Mouse (Mus musculus) lung, embryonic 14.5 days (tissue): ENCODE data around the gene Szrd1. TPM values are rescaled to one million over a fixed set of nuclear protein-coding genes. Genes with fewer than 3 reads are reported as not detected.

Source experiments
- ATAC-seq: fragments of 200-750 bp; cut with Nextera tagmentation; 2 replicates; pipeline ENCODE4 v1.8.0; 2017; ENCODE audit warnings: mild to moderate bottlenecking, moderate TSS enrichment, moderate library complexity; ENCODE audit not compliant: insufficient read depth
- DNase-seq: peaks from one replicate; pipeline ENCODE4 v3.0.0-alpha.2; 2015
- H3K27ac ChIP-seq: fragments of 300-500 bp; sonication (generic); 2 replicates; pipeline ENCODE4 v1.5.1; 2014; ENCODE audit warnings: low read depth, mild to moderate bottlenecking, moderate library complexity
- H3K27me3 ChIP-seq: fragments of 300-500 bp; sonication (generic); 2 replicates; pipeline ENCODE4 v1.6.1; 2014; ENCODE audit warnings: low read length, control low read depth; ENCODE audit not compliant: insufficient read depth
- H3K36me3 ChIP-seq: fragments of 300-500 bp; sonication (generic); 2 replicates; pipeline ENCODE4 v1.6.1; 2014; ENCODE audit warnings: control low read depth; ENCODE audit not compliant: insufficient read depth
- H3K4me1 ChIP-seq: fragments of 300-500 bp; sonication (generic); 2 replicates; pipeline ENCODE4 v1.6.1; 2014; ENCODE audit warnings: antibody characterized with exemption, control low read depth; ENCODE audit not compliant: insufficient read depth
- H3K4me2 ChIP-seq: fragments of 300-500 bp; sonication (generic); 2 replicates; pipeline ENCODE4 v1.6.1; 2014; ENCODE audit warnings: mild to moderate bottlenecking
- H3K4me3 ChIP-seq: fragments of 300-500 bp; sonication (generic); 2 replicates; pipeline ENCODE4 v1.5.1; 2014; ENCODE audit warnings: low read depth, low read length
- H3K9ac ChIP-seq: fragments of 300-500 bp; sonication (generic); 2 replicates; pipeline ENCODE4 v1.6.1; 2014
- H3K9me3 ChIP-seq: fragments of 300-500 bp; sonication (generic); 2 replicates; pipeline ENCODE4 v1.6.1; 2016; ENCODE audit warnings: low read depth, low read length, control low read depth
- CTCF ChIP-seq: IDR thresholded peaks from 2 replicates; pipeline ENCODE4 v1.5.1; 2016; ENCODE audit warnings: antibody characterized with exemption, low read depth
- WGBS: fragments of 180-500 bp; shearing (Covaris S2); extraction: QIAGEN DNeasy Blood & Tissue Kit; methylation state at CpG from one replicate; pipeline ENCODE4 v1.1.7; 2014; 5-methylcytosine and 5-hydroxymethylcytosine counted together
- polyA plus RNA-seq: library from polyadenylated mRNA; unstranded; fragments of >200 nt; fragmentation: Nextera tagmentation; extraction: Ambion mirVana; gene quantifications from 2 replicates; pipeline ENCODE4 v1.2.1, GENCODE M21; 2014

The Szrd1 gene
- polyA plus RNA-seq, 1 experiment from 2014 or later: 29.8 TPM

DNA sequence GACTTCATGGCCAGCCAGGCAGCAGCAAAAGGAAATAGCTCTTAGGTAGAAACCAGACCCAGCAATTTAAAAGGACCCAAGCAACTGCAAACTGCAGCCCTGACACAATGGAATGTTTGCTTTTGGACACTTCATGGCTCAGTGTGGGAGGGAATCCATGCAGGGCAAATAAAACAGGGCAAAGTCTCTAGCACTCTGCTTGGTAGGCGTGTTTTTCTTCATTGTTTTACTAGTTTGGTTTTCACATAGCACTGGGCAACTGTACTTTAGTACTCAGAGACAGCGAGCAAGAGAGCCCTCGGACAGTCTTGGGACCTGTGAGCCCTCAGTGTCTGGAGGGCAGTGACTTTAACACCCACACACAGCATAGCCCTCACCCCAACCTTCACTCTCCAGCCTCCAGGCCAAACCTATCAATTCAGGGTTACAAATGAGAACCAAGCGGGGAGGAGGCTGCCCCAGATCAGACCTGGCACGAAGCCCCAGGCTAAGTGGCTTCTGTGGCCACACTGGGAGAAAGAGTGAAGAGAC, 8.0 kb downstream of the Szrd1 start:
- H3K9me3 ChIP-seq: no peaks in the 10 kb centered on the region
- H3K4me1 ChIP-seq: peaks cover 42% of the 10 kb centered on the region
- ATAC-seq (peak; percentile 81), DNase-seq (peak; percentile 72)
- no peak overlapping the region for H3K4me3 ChIP-seq
- H3K27ac ChIP-seq: peak overlapping the region; percentile 97
- WGBS: 30% methylated on average over 5 of the region's 5 CpGs
- H3K9ac ChIP-seq: no peak overlapping the region
- H3K27me3 ChIP-seq: no peaks in the 10 kb centered on the region
- H3K36me3 ChIP-seq: peaks cover 22% of the 10 kb centered on the region
- TF ChIP-seq CTCF: no peak
- peak overlapping the region; percentile 38 for H3K4me2 ChIP-seq

DNA sequence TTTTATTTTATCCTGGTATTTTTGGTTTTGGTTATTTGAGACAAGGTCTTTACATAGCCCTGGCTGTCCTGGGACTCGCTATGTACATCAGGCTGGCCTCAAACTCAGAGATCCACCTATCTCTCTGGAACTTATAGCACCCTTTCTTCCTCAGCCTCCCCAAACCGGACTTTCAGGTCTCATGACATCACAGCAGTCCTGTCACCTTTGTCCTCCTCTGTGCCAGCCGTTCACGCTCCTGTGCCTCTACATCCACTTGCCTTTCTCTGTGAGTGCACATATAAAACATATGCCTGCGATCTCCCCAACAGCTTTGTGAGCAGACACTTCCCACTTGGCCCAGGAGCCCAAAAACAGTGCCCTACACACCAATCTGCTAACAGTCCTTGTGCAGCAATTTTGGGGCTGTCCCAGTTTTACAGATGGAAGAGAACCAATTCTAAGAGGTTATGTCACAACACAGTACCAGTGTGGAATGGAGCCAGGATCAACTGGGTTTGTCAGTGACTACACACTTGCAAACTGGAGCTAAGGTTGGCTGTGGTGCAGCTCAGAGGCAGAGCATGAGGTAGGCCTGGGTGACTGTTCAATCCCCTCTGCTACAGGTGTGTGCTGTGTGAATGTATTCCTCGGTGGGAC, 8.8 kb downstream of the Szrd1 start:
- Histone ChIP-seq H3K9me3 (no peaks in the 10 kb centered on the region), H3K27me3 (no peaks in the 10 kb centered on the region), H3K27ac (peak overlapping the region; percentile 97), H3K9ac (peak overlapping the region; percentile 14), H3K4me2 (peak overlapping the region; percentile 38; the same call in 1 of the 2 replicates), H3K36me3 (peaks cover 17% of the 10 kb centered on the region), H3K4me3 (no peak overlapping the region), H3K4me1 (peaks cover 36% of the 10 kb centered on the region)
- TF ChIP-seq CTCF: no peak
- DNase-seq (no peak), ATAC-seq (peak; percentile 24; the same call in 1 of the 2 replicates)
- whole genome bisulfite sequencing: 57% methylated on average over 6 of the region's 6 CpGs

DNA sequence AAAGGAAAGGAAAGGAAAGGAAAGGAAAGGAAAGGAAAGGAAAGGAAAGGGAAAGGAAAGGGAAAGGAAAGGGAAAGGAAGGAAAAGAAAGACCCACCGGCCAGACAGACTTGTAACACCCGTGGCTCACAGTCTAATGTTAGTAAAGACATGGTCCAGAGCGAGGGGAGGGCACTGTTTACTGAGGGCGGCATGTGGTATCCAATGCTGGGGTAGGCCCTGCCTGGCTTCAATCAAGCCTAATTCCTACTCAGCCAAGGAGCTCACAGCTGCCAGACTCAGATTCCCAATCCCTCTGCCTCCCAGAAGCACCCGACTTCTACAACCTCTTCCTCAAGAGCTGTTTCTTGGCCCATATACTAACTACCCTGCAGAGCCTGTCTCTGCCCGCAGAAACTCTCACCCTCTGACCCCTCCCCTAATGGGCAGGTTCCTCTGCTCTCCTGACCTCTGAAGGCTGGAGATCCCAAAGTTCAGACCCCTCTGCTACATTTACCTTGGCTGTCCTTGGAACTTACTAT, 10.3 kb downstream of the Szrd1 start:
- H3K4me2 ChIP-seq: no peak overlapping the region
- H3K27ac ChIP-seq: peak overlapping the region; percentile 69
- ATAC-seq (no peak), DNase-seq (peak; percentile 43)
- H3K27me3 ChIP-seq: no peaks in the 10 kb centered on the region
- no peak overlapping the region for H3K4me3 ChIP-seq
- TF ChIP-seq CTCF: no peak
- H3K4me1 ChIP-seq: peaks cover 26% of the 10 kb centered on the region
- H3K9me3 ChIP-seq: no peaks in the 10 kb centered on the region
- H3K36me3 ChIP-seq: peaks cover 11% of the 10 kb centered on the region
- no peak overlapping the region for H3K9ac ChIP-seq
- whole genome bisulfite sequencing: 58% methylated on average over 6 of the region's 6 CpGs

DNA sequence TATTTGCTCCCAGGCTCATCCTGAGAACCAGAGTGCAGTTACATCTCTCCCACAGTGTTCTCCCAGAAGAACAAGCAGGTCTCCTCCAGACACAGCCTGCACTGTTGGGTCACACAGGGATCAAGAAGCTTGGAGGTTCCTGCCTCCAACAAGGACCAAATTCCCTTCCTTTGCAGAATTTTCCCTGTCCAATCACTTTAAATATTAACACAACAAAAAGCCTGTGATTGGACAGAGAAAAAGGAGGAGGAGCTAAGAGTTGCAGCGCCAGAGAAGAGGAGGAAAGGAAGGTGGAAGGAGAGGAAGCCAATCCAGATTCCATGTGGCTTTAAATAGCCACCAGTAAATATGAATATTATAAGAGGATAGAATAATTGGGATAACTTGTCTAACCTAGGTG, 16.5 kb downstream of the Szrd1 start:
- Histone ChIP-seq H3K36me3 (peaks cover 20% of the 10 kb centered on the region), H3K4me1 (no peaks in the 10 kb centered on the region), H3K4me3 (no peak overlapping the region), H3K9ac (no peak overlapping the region), H3K4me2 (no peak overlapping the region), H3K27ac (peak overlapping the region; percentile 18; the same call in 1 of the 2 replicates), H3K27me3 (no peaks in the 10 kb centered on the region), H3K9me3 (no peaks in the 10 kb centered on the region)
- no peak for TF ChIP-seq CTCF
- WGBS: 10% methylated on average over 1 of the region's 1 CpGs
- ATAC-seq: no peak
- DNase-seq: no peak

DNA sequence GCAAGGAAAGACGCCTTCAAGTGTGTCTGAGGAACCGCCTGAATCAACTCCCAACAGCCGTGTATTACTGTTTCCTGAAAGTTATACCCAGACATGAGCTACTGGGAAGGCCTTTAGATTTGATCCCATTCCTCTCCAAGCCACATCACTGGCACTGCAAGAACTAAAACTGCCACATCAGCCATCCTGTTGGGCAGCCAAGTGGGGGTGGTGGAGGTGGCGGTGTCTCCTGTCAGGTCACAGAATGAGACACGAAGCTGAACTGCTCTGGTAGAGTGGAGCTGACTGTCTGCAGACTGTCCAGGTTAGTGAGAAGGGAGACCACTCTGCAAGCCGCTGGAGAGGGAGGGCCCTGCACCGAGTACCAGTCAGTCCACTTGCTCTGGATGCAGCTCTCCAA, 16.9 kb downstream of the Szrd1 start:
- peak overlapping the region; percentile 18; the same call in 1 of the 2 replicates for H3K27ac ChIP-seq
- ATAC-seq (no peak), DNase-seq (no peak)
- peaks cover 24% of the 10 kb centered on the region for H3K36me3 ChIP-seq
- no peaks in the 10 kb centered on the region for H3K4me1 ChIP-seq
- no peak for TF ChIP-seq CTCF
- no peaks in the 10 kb centered on the region for H3K9me3 ChIP-seq
- H3K4me2 ChIP-seq: no peak overlapping the region
- 67% methylated on average over 7 of the region's 7 CpGs for WGBS
- no peaks in the 10 kb centered on the region for H3K27me3 ChIP-seq
- H3K4me3 ChIP-seq: no peak overlapping the region
- H3K9ac ChIP-seq: no peak overlapping the region

DNA sequence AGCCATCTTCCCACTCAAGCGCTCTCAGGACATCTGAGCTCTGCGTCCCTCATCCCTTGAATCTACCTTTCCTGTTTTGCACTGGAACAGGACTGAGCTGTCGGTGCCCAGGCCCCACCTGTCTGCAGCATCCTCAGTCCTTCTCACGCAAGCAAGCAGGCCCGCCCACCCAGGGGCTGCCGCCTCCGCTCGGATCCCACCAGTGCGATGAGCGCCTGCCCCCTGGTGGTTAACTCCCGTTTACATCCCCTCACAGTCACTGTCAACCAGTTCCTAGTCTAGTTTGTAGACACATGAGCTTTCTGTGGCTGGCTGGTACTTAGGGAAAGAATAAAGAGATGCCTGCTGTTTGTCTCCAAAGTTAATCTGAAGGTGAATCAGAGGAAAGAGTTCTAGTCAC, 18.9 kb downstream of the Szrd1 start:
- peaks cover 43% of the 10 kb centered on the region for H3K36me3 ChIP-seq
- 21% methylated on average over 11 of the region's 11 CpGs for WGBS
- DNase-seq (peak; percentile 86), ATAC-seq (peak; percentile 53; the same call in 1 of the 2 replicates)
- no peak overlapping the region for H3K4me2 ChIP-seq
- no peaks in the 10 kb centered on the region for H3K9me3 ChIP-seq
- H3K27ac ChIP-seq: no peak overlapping the region
- no peak overlapping the region for H3K9ac ChIP-seq
- no peaks in the 10 kb centered on the region for H3K27me3 ChIP-seq
- no peak overlapping the region for H3K4me3 ChIP-seq
- peak; percentile 91 for TF ChIP-seq CTCF
- no peaks in the 10 kb centered on the region for H3K4me1 ChIP-seq

DNA sequence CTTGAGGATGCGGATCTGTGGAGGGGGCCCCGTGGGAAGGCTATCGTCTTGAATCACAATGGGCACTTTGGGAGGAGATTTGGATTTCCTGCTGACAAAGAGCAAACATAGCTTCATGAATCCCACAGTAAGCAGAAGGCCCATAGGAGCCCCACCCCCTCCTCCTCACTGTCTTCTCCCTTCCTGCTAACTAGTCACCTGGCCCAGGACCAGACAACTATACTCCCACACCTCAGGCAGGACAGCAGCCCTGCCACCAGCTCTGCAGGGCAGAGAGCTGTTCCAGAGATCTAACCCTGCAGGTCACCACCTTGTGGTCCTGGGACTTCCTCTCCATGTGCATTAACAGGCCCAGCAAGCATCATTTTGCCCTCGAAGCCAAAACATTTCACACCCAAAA, 20.9 kb downstream of the Szrd1 start:
- Histone ChIP-seq H3K27me3 (no peaks in the 10 kb centered on the region), H3K27ac (no peak overlapping the region), H3K9me3 (no peaks in the 10 kb centered on the region), H3K4me1 (no peaks in the 10 kb centered on the region), H3K9ac (no peak overlapping the region), H3K36me3 (peaks cover 59% of the 10 kb centered on the region), H3K4me2 (no peak overlapping the region), H3K4me3 (no peak overlapping the region)
- no peak for TF ChIP-seq CTCF
- DNase-seq (no peak), ATAC-seq (no peak)
- 61% methylated on average over 4 of the region's 4 CpGs for WGBS
